Mouse (Mus musculus) liver, adult (tissue): ENCODE results near the gene Atp5g1.

Experiments used
- GATA4 ChIP-seq: IDR thresholded peaks from 2 replicates; pipeline ENCODE4 v1.6.1; 2014; ENCODE audit warnings: mild to moderate bottlenecking, low read length; ENCODE audit not compliant: insufficient replicate concordance

Gene Atp5g1

GRCm38 (mm10) chr11:96044803-96045567, 30.5 kb downstream of the Atp5g1 start:
- no peak for TF ChIP-seq GATA4

GRCm38 (mm10) chr11:96038560-96038959, 36.9 kb downstream of the Atp5g1 start:
- TF ChIP-seq GATA4: no peak

GRCm38 (mm10) chr11:96037499-96037898, 38.0 kb downstream of the Atp5g1 start:
- no peak for TF ChIP-seq GATA4

GRCm38 (mm10) chr11:96035133-96035532, 40.3 kb downstream of the Atp5g1 start:
- TF ChIP-seq GATA4: no peak

- TF ChIP-seq GATA4: no peak
These were observed 40.8 kb downstream of the Atp5g1 start, which contains the start of gene Snf8 for GRCm38 (mm10) chr11:96034596-96035052. Snf8 (plus strand) TSS chr11:96034885.

GRCm38 (mm10) chr11:96034116-96034515, 41.4 kb downstream of the Atp5g1 start:
- TF ChIP-seq GATA4: no peak

- no peak for TF ChIP-seq GATA4
These were observed 42.2 kb downstream of the Atp5g1 start for GRCm38 (mm10) chr11:96033264-96033663.

- TF ChIP-seq GATA4: no peak
These were observed 43.8 kb downstream of the Atp5g1 start for GRCm38 (mm10) chr11:96031701-96032100.

GRCm38 (mm10) chr11:96030571-96030970, 44.9 kb downstream of the Atp5g1 start:
- TF ChIP-seq GATA4: no peak

- TF ChIP-seq GATA4: no peak
These were observed 47.3 kb downstream of the Atp5g1 start for GRCm38 (mm10) chr11:96028130-96028529.

GRCm38 (mm10) chr11:96020622-96021021, 54.8 kb downstream of the Atp5g1 start:
- no peak for TF ChIP-seq GATA4
